ENCODE assay signal across 9 mouse cellular contexts in genomic region chr19:38480156-38480720, GRCm38 (mm10). TPM values are rescaled to one million over a fixed set of nuclear protein-coding genes. Genes with fewer than 3 reads are reported as not detected.
DNase-seq lines count a peak whose midpoint lies in the region; ATAC-seq lines count a peak whose summit lies in the region.
"Had no signal": no experiment of that assay in that cellular context is flagged by ENCODE, and none has a peak within 500 bp of the region (broad histone marks: within the 10 kb centered on the region; RNA-seq: fewer than 3 reads in every experiment).

No protein-coding gene starts in this region.

- peak overlapping the region; percentile 64; the same call in 1 of the 2 replicates for H3K9ac ChIP-seq in kidney, embryonic 16.5 days (replicated peaks; ENCODE audit: low read length)
- no peak overlapping the region; the same call in 1 of the 2 replicates for H3K9ac ChIP-seq in embryonic facial prominence, embryonic 15.5 days
- H3K9ac ChIP-seq in intestine, embryonic 16.5 days (ENCODE audit: low read depth, low read length), result no peak overlapping the region; the same call in 1 of the 2 replicates
- peak overlapping the region; percentile 79; the same call in 1 of the 2 replicates for H3K9ac ChIP-seq in neural tube, embryonic 12.5 days

- H3K4me3 ChIP-seq in kidney, embryonic 16.5 days (ENCODE audit: low read length), result peak overlapping the region; percentile 57
- peak overlapping the region; percentile 55 for H3K4me3 ChIP-seq in embryonic facial prominence, embryonic 15.5 days (replicated peaks)
- peak overlapping the region; percentile 71 for H3K4me3 ChIP-seq in intestine, embryonic 16.5 days (ENCODE audit: low read length)
- H3K4me3 ChIP-seq in neural tube, embryonic 12.5 days, result peak overlapping the region; percentile 72

- DNase-seq in kidney, adult 9 months, result no peak
- DNase-seq in cerebellum, adult 9-10 months, result no peak
- no peak for DNase-seq in spleen, adult 18-20 months
- no peak for DNase-seq in left cerebral cortex, postnatal 10 days (ENCODE audit: extremely low spot score in 1 of 2, low spot score in 2 of 2)
- DNase-seq: cerebellum, adult 11-12 months had no signal

- peaks cover 19% of the 10 kb centered on the region for H3K27me3 ChIP-seq in kidney, embryonic 16.5 days (ENCODE audit: insufficient read depth, low read length)
- peaks cover 44% of the 10 kb centered on the region for H3K27me3 ChIP-seq in embryonic facial prominence, embryonic 15.5 days
- H3K27me3 ChIP-seq in intestine, embryonic 16.5 days (replicated peaks; ENCODE audit: control insufficient read depth, insufficient read depth, low read length), result no peaks in the 10 kb centered on the region; the same call in 1 of the 2 replicates
- H3K27me3 ChIP-seq in neural tube, embryonic 12.5 days (replicated peaks), result 0 out of 2 replicates have a peak, but pooled peaks cover 2% of the 10 kb centered on the region

- no peaks in the 10 kb centered on the region for H3K36me3 ChIP-seq in kidney, embryonic 16.5 days (ENCODE audit: insufficient read depth, low read length)
- H3K36me3 ChIP-seq in embryonic facial prominence, embryonic 15.5 days, result no peaks in the 10 kb centered on the region
- H3K36me3 ChIP-seq in intestine, embryonic 16.5 days (ENCODE audit: control insufficient read depth, insufficient read depth, low read length), result no peaks in the 10 kb centered on the region
- no peaks in the 10 kb centered on the region for H3K36me3 ChIP-seq in neural tube, embryonic 12.5 days

- no peak for ATAC-seq in kidney, embryonic 16.5 days (ENCODE audit: low FRiP score, low TSS enrichment)
- ATAC-seq in embryonic facial prominence, embryonic 15.5 days (ENCODE audit: insufficient number of reproducible peaks, low FRiP score, low TSS enrichment, low read depth), result no peak
- no peak for ATAC-seq in intestine, embryonic 16.5 days
- no peak; the same call in 1 of the 2 replicates for ATAC-seq in neural tube, embryonic 12.5 days (ENCODE audit: low FRiP score, low read depth)

- no peak overlapping the region for H3K27ac ChIP-seq in kidney, embryonic 16.5 days (ENCODE audit: low read length)
- no peak overlapping the region for H3K27ac ChIP-seq in embryonic facial prominence, embryonic 15.5 days (replicated peaks)
- no peak overlapping the region for H3K27ac ChIP-seq in intestine, embryonic 16.5 days (ENCODE audit: low read length)
- H3K27ac ChIP-seq in neural tube, embryonic 12.5 days, result no peak overlapping the region

- H3K9me3 ChIP-seq in kidney, embryonic 16.5 days (ENCODE audit: low read length), result no peaks in the 10 kb centered on the region
- H3K9me3 ChIP-seq in embryonic facial prominence, embryonic 15.5 days (replicated peaks), result no peaks in the 10 kb centered on the region
- no peaks in the 10 kb centered on the region for H3K9me3 ChIP-seq in intestine, embryonic 16.5 days (ENCODE audit: control insufficient read depth, low read length)
- H3K9me3 ChIP-seq in neural tube, embryonic 12.5 days, result no peaks in the 10 kb centered on the region

- intact Hi-C loops in left cerebral cortex, postnatal 10 days (cut with DNase I), result no loop called here

- H3K4me1 ChIP-seq in kidney, embryonic 16.5 days (ENCODE audit: insufficient read depth, low read length), result peaks cover 20% of the 10 kb centered on the region
- H3K4me1 ChIP-seq in embryonic facial prominence, embryonic 15.5 days, result peaks cover 28% of the 10 kb centered on the region
- peaks cover 10% of the 10 kb centered on the region; the same call in 1 of the 2 replicates for H3K4me1 ChIP-seq in intestine, embryonic 16.5 days (ENCODE audit: control insufficient read depth, insufficient read depth, low read length)
- peaks cover 31% of the 10 kb centered on the region for H3K4me1 ChIP-seq in neural tube, embryonic 12.5 days

- 9% methylated on average over 12 of the region's 12 CpGs for WGBS in kidney, embryonic 16.5 days
- 17% methylated on average over 12 of the region's 12 CpGs for WGBS in embryonic facial prominence, embryonic 15.5 days
- 19% methylated on average over 12 of the region's 12 CpGs for whole genome bisulfite sequencing in intestine, embryonic 16.5 days
- WGBS in neural tube, embryonic 12.5 days, result 9% methylated on average over 12 of the region's 12 CpGs

- H3K4me2 ChIP-seq in kidney, embryonic 16.5 days (replicated peaks; ENCODE audit: low read depth, low read length), result peak overlapping the region; percentile 97
- H3K4me2 ChIP-seq in embryonic facial prominence, embryonic 15.5 days (replicated peaks), result peak overlapping the region; percentile 84
- H3K4me2 ChIP-seq in intestine, embryonic 16.5 days (ENCODE audit: low read depth, low read length), result peak overlapping the region; percentile 92
- H3K4me2 ChIP-seq in neural tube, embryonic 12.5 days (replicated peaks), result peak overlapping the region; percentile 96

RNA-seq across cellular contexts. Expression of gene Plce1, which starts 0.7 kb away (rescaled TPM):
- 3.0 and 3.2 TPM in 2 replicates for polyA plus RNA-seq in kidney, embryonic 16.5 days (2015; fragmentation: Nextera tagmentation; extraction: Ambion mirVana)
- polyA plus RNA-seq in embryonic facial prominence, embryonic 15.5 days (2015; fragmentation: Nextera tagmentation; extraction: Ambion mirVana), result 5.3 and 5.9 TPM in 2 replicates
- 4.9 and 5.7 TPM in 2 replicates for polyA plus RNA-seq in intestine, embryonic 16.5 days (2015; fragmentation: Nextera tagmentation; extraction: Ambion mirVana)
- polyA plus RNA-seq in neural tube, embryonic 12.5 days (2016; fragmentation: Nextera tagmentation; extraction: Ambion mirVana), result 8.6 and 10.5 TPM in 2 replicates
- total RNA-seq in left cerebral cortex, postnatal 10 days (2021), result 1 to 10 TPM; 7.1 to 9.3 TPM

Comparison
In these comparisons a context has a peak if more than half of its experiments do, and no peak if none do; other contexts are left out.
1. H3K9ac ChIP-seq: peak in kidney, embryonic 16.5 days (single experiment) and neural tube, embryonic 12.5 days (single experiment); none in embryonic facial prominence, embryonic 15.5 days (single experiment) and intestine, embryonic 16.5 days (single experiment).
2. Peak in every context shown above with its lines, with median percentiles within 50 percentile points of each other: H3K4me2 ChIP-seq and H3K4me3 ChIP-seq.